Mouse (Mus musculus) lung, postnatal 0 days (tissue): ENCODE data around the gene Coasy.

Experiments
- CTCF ChIP-seq: IDR thresholded peaks from 2 replicates; pipeline ENCODE4 v1.5.1; 2016; ENCODE audit warnings: antibody characterized with exemption, mild to moderate bottlenecking
- EP300 ChIP-seq: IDR thresholded peaks from 2 replicates; pipeline ENCODE4 v1.6.1; 2016; ENCODE audit warnings: antibody characterized with exemption, mild to moderate bottlenecking, control low read depth

DNA sequence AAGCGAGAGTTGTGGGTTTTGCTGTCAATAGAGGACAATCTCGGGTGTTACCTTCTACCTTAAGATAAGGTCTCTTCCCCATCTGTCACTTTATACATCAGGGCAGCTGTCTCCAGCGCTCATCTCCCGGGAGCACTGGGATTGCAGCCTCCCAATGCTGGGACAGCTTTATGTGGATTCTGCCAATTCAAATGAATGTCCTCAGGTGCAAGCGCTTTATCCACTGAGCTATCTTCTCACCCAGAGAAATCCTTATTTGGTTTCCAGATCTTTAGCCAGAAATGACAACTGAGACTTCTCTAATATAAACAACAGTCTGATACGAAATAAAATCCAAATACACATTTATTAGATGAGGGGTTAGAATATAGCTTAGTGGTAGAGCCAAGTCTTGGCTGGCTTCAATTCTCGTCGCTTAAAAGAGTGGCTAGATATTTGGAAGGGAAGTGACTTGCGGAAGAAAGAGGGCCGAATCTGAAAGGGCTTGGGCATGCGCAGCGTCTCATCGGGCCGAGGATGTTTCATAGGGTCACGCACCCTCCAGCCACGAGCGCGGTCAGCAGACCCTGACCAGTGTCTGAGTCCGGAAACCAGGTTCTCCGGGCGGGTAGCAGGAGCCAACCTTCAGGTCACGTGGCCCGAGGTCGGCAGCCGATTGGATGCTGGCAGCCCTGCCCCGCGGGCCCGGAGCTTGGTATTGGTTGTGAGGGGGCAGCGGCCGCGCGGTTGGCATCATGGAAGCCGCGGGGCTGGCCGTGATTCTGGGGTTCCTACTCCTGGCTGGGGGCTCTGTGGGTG, 12.8 kb upstream of the Coasy start, which contains the start of gene Naglu:
- no peak for TF ChIP-seq CTCF
- no peak for TF ChIP-seq EP300
